Mouse (Mus musculus) heart, embryonic 14.5 days (tissue): ENCODE results near the gene Depdc5. TPM values are rescaled to one million over a fixed set of nuclear protein-coding genes. Genes with fewer than 3 reads are reported as not detected.

ENCODE experiments used
- ATAC-seq: fragments of 200-750 bp; cut with Nextera tagmentation; 2 replicates; pipeline ENCODE4 v1.8.0; 2017; ENCODE audit warnings: low read depth, moderate TSS enrichment; ENCODE audit not compliant: insufficient number of reproducible peaks, insufficient read depth, low FRiP score
- H3K27ac ChIP-seq, 2 experiments: fragments of 200-500 bp in 1 of 2; fragments of 300-500 bp in 1 of 2; sonication (generic) in 1 of 2; replicated peaks in 1 of 2; 2 replicates each; pipeline ENCODE4 v1.5.1; 2012 to 2014; ENCODE audit warnings: low read depth in 2 of 2, low read length in 2 of 2, control low read depth in 1 of 2, mild to moderate bottlenecking in 1 of 2, mixed read lengths in 1 of 2; ENCODE audit not compliant: control insufficient read depth in 1 of 2, insufficient read depth in 1 of 2
- H3K27me3 ChIP-seq: fragments of 300-500 bp; sonication (generic); 2 replicates; pipeline ENCODE4 v1.6.1; 2014; ENCODE audit warnings: mild to moderate bottlenecking, low read length, control low read depth; ENCODE audit not compliant: control insufficient read depth, insufficient read depth
- H3K36me3 ChIP-seq: fragments of 300-500 bp; sonication (generic); 2 replicates; pipeline ENCODE4 v1.6.1; 2014; ENCODE audit warnings: mild to moderate bottlenecking, control low read depth, low read length, mixed read lengths; ENCODE audit not compliant: control insufficient read depth, insufficient read depth
- H3K4me1 ChIP-seq, 2 experiments: fragments of 200-500 bp in 1 of 2; fragments of 300-500 bp in 1 of 2; sonication (generic) in 1 of 2; 2 replicates each; pipeline ENCODE4 v1.6.1; 2012 to 2014; ENCODE audit warnings: low read length in 2 of 2, control low read depth in 1 of 2, mixed read lengths in 1 of 2; ENCODE audit not compliant: control insufficient read depth in 2 of 2, insufficient read depth in 2 of 2
- H3K4me2 ChIP-seq: fragments of 300-500 bp; sonication (generic); 2 replicates; pipeline ENCODE4 v1.6.1; 2014; ENCODE audit warnings: mild to moderate bottlenecking, low read length
- H3K4me3 ChIP-seq, 2 experiments: fragments of 200-500 bp in 1 of 2; fragments of 300-500 bp in 1 of 2; sonication (generic) in 1 of 2; 2 replicates each; pipeline ENCODE4 v1.5.1; 2012 to 2014; ENCODE audit warnings: low read length in 2 of 2, mild to moderate bottlenecking in 2 of 2, control low read depth in 1 of 2, low read depth in 1 of 2, moderate library complexity in 1 of 2; ENCODE audit not compliant: control insufficient read depth in 1 of 2, insufficient read depth in 1 of 2
- H3K9ac ChIP-seq: fragments of 300-500 bp; sonication (generic); 2 replicates; pipeline ENCODE4 v1.6.1; 2014; ENCODE audit warnings: mild to moderate bottlenecking, low read length
- H3K9me3 ChIP-seq: fragments of 300-500 bp; sonication (generic); 2 replicates; pipeline ENCODE4 v1.6.1; 2016; ENCODE audit warnings: low read length, control low read depth; ENCODE audit not compliant: control insufficient read depth
- WGBS: fragments of 180-500 bp; shearing (Covaris S2); extraction: QIAGEN DNeasy Blood & Tissue Kit; methylation state at CpG from one replicate; pipeline ENCODE4 v1.1.7; 2014; 5-methylcytosine and 5-hydroxymethylcytosine counted together
- polyA plus RNA-seq: library from polyadenylated mRNA; unstranded; fragments of >200 nt; fragmentation: Nextera tagmentation; extraction: Ambion mirVana; gene quantifications from 2 replicates; pipeline ENCODE4 v1.2.1, GENCODE M21; 2014

The Depdc5 gene
- polyA plus RNA-seq, 1 experiment from 2014 or later, result 17.5 TPM

GRCm38 (mm10) chr5:33019426-33019821 is 155.9 kb downstream of the Depdc5 start:
- Histone ChIP-seq H3K36me3 (peaks cover 21% of the 10 kb centered on the region), H3K9ac (peak overlapping the region; percentile 98), H3K4me3 (peak overlapping the region; percentile 67 to 92), H3K4me1 (peaks cover 15 to 51% of the 10 kb centered on the region in 2 experiments), H3K27ac (peak overlapping the region; percentile 96 to 100), H3K27me3 (no peaks in the 10 kb centered on the region), H3K9me3 (no peaks in the 10 kb centered on the region), H3K4me2 (peak overlapping the region; percentile 88)
- WGBS, result under 1% methylated on average over 12 of the region's 12 CpGs
- no peak for ATAC-seq

GRCm38 (mm10) chr5:33021622-33022021 is 158.1 kb downstream of the Depdc5 start:
- H3K27ac ChIP-seq, result no peak overlapping the region
- no peaks in the 10 kb centered on the region for H3K9me3 ChIP-seq
- H3K27me3 ChIP-seq, result no peaks in the 10 kb centered on the region
- ATAC-seq, result no peak
- H3K9ac ChIP-seq, result peak overlapping the region; percentile 22; the same call in 1 of the 2 replicates
- peak overlapping the region in 1 of 2 experiments; percentile 10; a peak in 1 of 4 replicates for H3K4me3 ChIP-seq
- H3K4me1 ChIP-seq, result peaks cover 11 to 56% of the 10 kb centered on the region in 2 experiments
- H3K36me3 ChIP-seq, result peaks cover 43% of the 10 kb centered on the region
- 86% methylated on average over 2 of the region's 2 CpGs for WGBS
- peak overlapping the region; percentile 36 for H3K4me2 ChIP-seq

- Histone ChIP-seq H3K36me3 (peaks cover 51% of the 10 kb centered on the region), H3K4me1 (peaks cover 8 to 54% of the 10 kb centered on the region in 2 experiments), H3K27ac (no peak overlapping the region; a peak in 1 of 4 replicates), H3K27me3 (no peaks in the 10 kb centered on the region), H3K4me3 (no peak overlapping the region), H3K9me3 (no peaks in the 10 kb centered on the region), H3K9ac (no peak overlapping the region), H3K4me2 (peak overlapping the region; percentile 14; the same call in 1 of the 2 replicates)
- ATAC-seq, result no peak
- 65% methylated on average over 4 of the region's 4 CpGs for WGBS
These were observed 159.8 kb downstream of the Depdc5 start for GRCm38 (mm10) chr5:33023337-33023736.

GRCm38 (mm10) chr5:33024474-33024873 is 161.0 kb downstream of the Depdc5 start:
- H3K4me1 ChIP-seq, result peaks cover 11 to 61% of the 10 kb centered on the region in 2 experiments
- peaks cover 57% of the 10 kb centered on the region for H3K36me3 ChIP-seq
- WGBS, result 47% methylated on average over 5 of the region's 5 CpGs

GRCm38 (mm10) chr5:33028656-33029055 is 165.2 kb downstream of the Depdc5 start:
- Histone ChIP-seq H3K4me3 (no peak overlapping the region), H3K4me1 (peaks cover 6 to 28% of the 10 kb centered on the region in 2 experiments; a peak in 3 of 4 replicates), H3K9me3 (no peaks in the 10 kb centered on the region), H3K36me3 (peaks cover 43% of the 10 kb centered on the region), H3K27me3 (no peaks in the 10 kb centered on the region), H3K4me2 (no peak overlapping the region), H3K27ac (no peak overlapping the region; a peak in 1 of 4 replicates), H3K9ac (no peak overlapping the region)
- no peak for ATAC-seq
- WGBS, result 34% methylated on average over 2 of the region's 2 CpGs

More at GRCm38 (mm10) chr5:33024474-33024873, 161.0 kb downstream of the Depdc5 start:
- ATAC-seq, result no peak
- H3K9ac ChIP-seq, result no peak overlapping the region
- H3K27ac ChIP-seq, result peak overlapping the region in 1 of 2 experiments; percentile 14; a peak in 1 of 4 replicates
- no peak overlapping the region for H3K4me2 ChIP-seq
- H3K9me3 ChIP-seq, result no peaks in the 10 kb centered on the region
- no peak overlapping the region for H3K4me3 ChIP-seq
- no peaks in the 10 kb centered on the region for H3K27me3 ChIP-seq

GRCm38 (mm10) chr5:33030425-33031175 is 167.1 kb downstream of the Depdc5 start:
- WGBS, result 66% methylated on average over 4 of the region's 4 CpGs
- Histone ChIP-seq H3K9ac (no peak overlapping the region), H3K4me1 (peaks cover 2 to 12% of the 10 kb centered on the region in 2 experiments; a peak in 2 of 4 replicates), H3K27ac (no peak overlapping the region), H3K4me2 (no peak overlapping the region), H3K4me3 (no peak overlapping the region), H3K36me3 (peaks cover 24% of the 10 kb centered on the region), H3K27me3 (no peaks in the 10 kb centered on the region), H3K9me3 (no peaks in the 10 kb centered on the region)
- no peak for ATAC-seq

GRCm38 (mm10) chr5:33032036-33032773 is 168.7 kb downstream of the Depdc5 start:
- Histone ChIP-seq H3K4me2 (no peak overlapping the region), H3K36me3 (peaks cover 13% of the 10 kb centered on the region), H3K27me3 (no peaks in the 10 kb centered on the region), H3K4me3 (no peak overlapping the region), H3K9me3 (no peaks in the 10 kb centered on the region), H3K27ac (no peak overlapping the region), H3K4me1 (peaks cover 2 to 12% of the 10 kb centered on the region in 2 experiments; a peak in 2 of 4 replicates), H3K9ac (no peak overlapping the region)
- 77% methylated on average over 10 of the region's 10 CpGs for WGBS
- ATAC-seq, result no peak
